Mouse (Mus musculus) G1E (cell line): ENCODE measurements around the gene Adprm. TPM values are rescaled to one million over a fixed set of nuclear protein-coding genes. Genes with fewer than 3 reads are reported as not detected.

Experiments
- ATAC-seq: 2 replicates; pipeline ENCODE4 v1.8.0; 2016; ENCODE audit warnings: mild to moderate bottlenecking; ENCODE audit not compliant: insufficient number of reproducible peaks, poor library complexity, low FRiP score, severe bottlenecking; ENCODE audit errors: extremely low read depth
- DNase-seq: peaks from one replicate; pipeline ENCODE4 v3.0.0; 2012; ENCODE audit warnings: low spot score
- H3K27me3 ChIP-seq: 2 replicates; pipeline ENCODE4 v1.6.1; 2012; ENCODE audit warnings: mild to moderate bottlenecking, low read length, inconsistent platforms; ENCODE audit not compliant: insufficient read depth
- H3K36me3 ChIP-seq: replicated peaks from 2 replicates; pipeline ENCODE3; 2012; ENCODE audit warnings: mild to moderate bottlenecking, inconsistent platforms
- H3K4me1 ChIP-seq: 2 replicates; pipeline ENCODE4 v1.6.1; 2012; ENCODE audit warnings: low read depth, low read length, inconsistent platforms, mixed read lengths; ENCODE audit not compliant: insufficient read depth
- H3K4me3 ChIP-seq: 2 replicates; pipeline ENCODE4 v1.5.1; 2012; ENCODE audit warnings: low read depth, mild to moderate bottlenecking, inconsistent platforms, low read length, moderate library complexity, mixed read lengths
- H3K9me3 ChIP-seq: replicated peaks from 2 replicates; pipeline ENCODE4 v1.6.1; 2012; ENCODE audit warnings: inconsistent platforms
- CTCF ChIP-seq: IDR thresholded peaks from 2 replicates; pipeline ENCODE4 v1.5.1; 2012; ENCODE audit warnings: low read depth, low read length, inconsistent platforms, mixed read lengths
- GATA1 ChIP-seq: IDR thresholded peaks from 2 replicates; pipeline ENCODE4 v1.6.1; 2012; ENCODE audit warnings: borderline replicate concordance, low read length, inconsistent platforms, mixed read lengths
- GATA2 ChIP-seq: IDR thresholded peaks from 2 replicates; pipeline ENCODE4 v1.6.1; 2012; ENCODE audit warnings: low read depth, low read length, inconsistent platforms, borderline replicate concordance
- POLR2AphosphoS5 ChIP-seq: IDR thresholded peaks from 2 replicates; pipeline ENCODE4 v1.6.1; 2012; ENCODE audit warnings: low read depth, low read length, inconsistent platforms; ENCODE audit not compliant: insufficient replicate concordance
- TAL1 ChIP-seq: conservative IDR thresholded peaks from 2 replicates; pipeline ENCODE4 v1.6.1; 2012; ENCODE audit warnings: low read depth, low read length, inconsistent platforms, mixed read lengths
- polyA plus RNA-seq: library from polyadenylated mRNA; stranded (reverse); fragments of >175 nt; gene quantifications from 2 replicates; pipeline ENCODE4 v1.2.3, GENCODE M21; 2012
- total RNA-seq, 2 experiments: library from RNA; stranded (forward) in 1 of 2; stranded (reverse) in 1 of 2; fragments of 200-1000 nt in 1 of 2; fragments of >200 nt in 1 of 2; fragmentation: Nextera tagmentation in 1 of 2; gene quantifications; 2 replicates each; pipeline ENCODE4 v1.2.3; 2014 to 2017

The Adprm gene
- total and polyA plus RNA-seq, 3 experiments, result 1.0 to 23.9 (median 13.3) TPM

- Histone ChIP-seq H3K4me3 (no peak overlapping the region), H3K27me3 (no peaks in the 10 kb centered on the region), H3K4me1 (no peaks in the 10 kb centered on the region), H3K36me3 (no peaks in the 10 kb centered on the region), H3K9me3 (no peaks in the 10 kb centered on the region)
- DNase-seq (no peak), ATAC-seq (no peak)
- TF ChIP-seq GATA2 (no peak), CTCF (no peak)
Measured at GRCm38 (mm10) chr11:67001717-67002116, 50.7 kb downstream of the Adprm start.

GRCm38 (mm10) chr11:67000671-67001070 is 51.7 kb downstream of the Adprm start:
- TF ChIP-seq TAL1, result no peak
- TF ChIP-seq GATA2, result no peak
- TF ChIP-seq GATA1, result no peak
- TF ChIP-seq POLR2AphosphoS5, result no peak
- no peak for TF ChIP-seq CTCF
- H3K9me3 ChIP-seq, result no peaks in the 10 kb centered on the region
- DNase-seq, result no peak

GRCm38 (mm10) chr11:66998467-66999403 is 53.7 kb downstream of the Adprm start:
- H3K4me1 ChIP-seq, result no peaks in the 10 kb centered on the region
- H3K36me3 ChIP-seq, result no peaks in the 10 kb centered on the region
- no peak for DNase-seq
- TF ChIP-seq CTCF (no peak), POLR2AphosphoS5 (no peak), GATA2 (no peak), GATA1 (no peak), TAL1 (no peak)
- ATAC-seq, result no peak
- no peak overlapping the region for H3K4me3 ChIP-seq
- no peaks in the 10 kb centered on the region for H3K9me3 ChIP-seq
- H3K27me3 ChIP-seq, result no peaks in the 10 kb centered on the region

More at GRCm38 (mm10) chr11:67000671-67001070, 51.7 kb downstream of the Adprm start:
- Histone ChIP-seq H3K27me3 (no peaks in the 10 kb centered on the region), H3K4me3 (no peak overlapping the region), H3K36me3 (no peaks in the 10 kb centered on the region), H3K4me1 (no peaks in the 10 kb centered on the region)
- ATAC-seq, result no peak

- no peak for DNase-seq
- H3K36me3 ChIP-seq, result no peaks in the 10 kb centered on the region
- no peak for TF ChIP-seq POLR2AphosphoS5
- no peak for TF ChIP-seq GATA2
- no peak for TF ChIP-seq GATA1
- TF ChIP-seq TAL1, result no peak
- no peak for TF ChIP-seq CTCF
- H3K4me3 ChIP-seq, result no peak overlapping the region
- no peaks in the 10 kb centered on the region for H3K4me1 ChIP-seq
- no peak for ATAC-seq
- no peaks in the 10 kb centered on the region for H3K27me3 ChIP-seq
- no peaks in the 10 kb centered on the region for H3K9me3 ChIP-seq
Measured at GRCm38 (mm10) chr11:66996446-66996845, 55.9 kb downstream of the Adprm start.

- ATAC-seq, result no peak
- Histone ChIP-seq H3K4me3 (no peak overlapping the region), H3K9me3 (no peaks in the 10 kb centered on the region), H3K4me1 (no peaks in the 10 kb centered on the region), H3K36me3 (no peaks in the 10 kb centered on the region), H3K27me3 (no peaks in the 10 kb centered on the region)
- TF ChIP-seq TAL1, result no peak
- no peak for TF ChIP-seq POLR2AphosphoS5
- TF ChIP-seq CTCF, result no peak
- TF ChIP-seq GATA1, result no peak
- DNase-seq, result no peak
Measured at GRCm38 (mm10) chr11:66993674-66994073, 58.7 kb downstream of the Adprm start.

- H3K9me3 ChIP-seq, result peaks cover 2% of the 10 kb centered on the region; the same call in 1 of the 2 replicates
- TF ChIP-seq POLR2AphosphoS5, result no peak
- TF ChIP-seq CTCF, result no peak
- TF ChIP-seq GATA1, result no peak
- no peak for TF ChIP-seq GATA2
- no peak for TF ChIP-seq TAL1
- no peak overlapping the region for H3K4me3 ChIP-seq
- H3K27me3 ChIP-seq, result no peaks in the 10 kb centered on the region
- DNase-seq (no peak), ATAC-seq (no peak)
- no peaks in the 10 kb centered on the region for H3K36me3 ChIP-seq
- H3K4me1 ChIP-seq, result no peaks in the 10 kb centered on the region
Measured at GRCm38 (mm10) chr11:66992150-66992549, 60.2 kb downstream of the Adprm start.

Other genes with a start within 250 kb of the Adprm start
- gene Pirt, start 140.6 kb downstream of the Adprm start, total RNA-seq (2014; fragmentation: Nextera tagmentation), result not detected in 2 replicates
- 0.05 TPM in 1 of 2 replicates, not detected in the other for gene Pirt, start 140.6 kb downstream of the Adprm start, total RNA-seq (2017)
- not detected in 2 replicates for gene Pirt, start 140.6 kb downstream of the Adprm start, polyA plus RNA-seq
- not detected in 2 replicates for gene Tmem238l, start 96.0 kb downstream of the Adprm start, total RNA-seq (2014; fragmentation: Nextera tagmentation)
- gene Tmem238l, start 96.0 kb downstream of the Adprm start, total RNA-seq (2017), result not detected in 2 replicates
- gene Tmem238l, start 96.0 kb downstream of the Adprm start, polyA plus RNA-seq, result not detected in 2 replicates
- 3.4 and 6.4 TPM in 2 replicates for gene Tmem220, start 27.4 kb downstream of the Adprm start, total RNA-seq (2014; fragmentation: Nextera tagmentation)
- gene Tmem220, start 27.4 kb downstream of the Adprm start, total RNA-seq (2017), result 0.76 and 2.5 TPM in 2 replicates
- gene Tmem220, start 27.4 kb downstream of the Adprm start, polyA plus RNA-seq, result 0.08 and 0.11 TPM in 2 replicates
- gene Sco1, start 76 bp upstream of the Adprm start, total RNA-seq (2014; fragmentation: Nextera tagmentation), result 13.5 and 14.7 TPM in 2 replicates
- gene Sco1, start 76 bp upstream of the Adprm start, total RNA-seq (2017), result 22.2 and 23.2 TPM in 2 replicates
- gene Sco1, start 76 bp upstream of the Adprm start, polyA plus RNA-seq, result 3.5 and 4.0 TPM in 2 replicates
- gene Myh3, start 25.7 kb upstream of the Adprm start, total RNA-seq (2014; fragmentation: Nextera tagmentation), result not detected in 2 replicates
- gene Myh3, start 25.7 kb upstream of the Adprm start, total RNA-seq (2017), result not detected in 2 replicates
- gene Myh3, start 25.7 kb upstream of the Adprm start, polyA plus RNA-seq, result not detected in 2 replicates
- gene Myh2, start 118.4 kb upstream of the Adprm start, total RNA-seq (2014; fragmentation: Nextera tagmentation), result not detected in 2 replicates
- gene Myh2, start 118.4 kb upstream of the Adprm start, total RNA-seq (2017), result 0.05 TPM in 1 of 2 replicates, not detected in the other
- not detected in 2 replicates for gene Myh2, start 118.4 kb upstream of the Adprm start, polyA plus RNA-seq
- not detected in 2 replicates for gene Myh1, start 147.5 kb upstream of the Adprm start, total RNA-seq (2014; fragmentation: Nextera tagmentation)
- under 0.01 TPM in 1 of 2 replicates, not detected in the other for gene Myh1, start 147.5 kb upstream of the Adprm start, total RNA-seq (2017)
- not detected in 2 replicates for gene Myh1, start 147.5 kb upstream of the Adprm start, polyA plus RNA-seq
- gene Myh4, start 185.4 kb upstream of the Adprm start, total RNA-seq (2014; fragmentation: Nextera tagmentation), result not detected in 2 replicates
- gene Myh4, start 185.4 kb upstream of the Adprm start, total RNA-seq (2017), result not detected in 2 replicates
- gene Myh4, start 185.4 kb upstream of the Adprm start, polyA plus RNA-seq, result not detected in 2 replicates
- gene Myh8, start 224.5 kb upstream of the Adprm start, total RNA-seq (2014; fragmentation: Nextera tagmentation), result not detected in 2 replicates
- 0.06 and 0.22 TPM in 2 replicates for gene Myh8, start 224.5 kb upstream of the Adprm start, total RNA-seq (2017)
- gene Myh8, start 224.5 kb upstream of the Adprm start, polyA plus RNA-seq, result not detected in 2 replicates